Mouse (Mus musculus): ENCODE measurements at regions not wholly inside any gene's neighbourhood (a gene's known extent, or its start where the extent isn't known, plus 50 kb on each side); places are given as distances from the start of the nearest gene placed in this dataset.
"Not testable (repeated sequence)": the region's sequence is repeated elsewhere in the genome, so short reads cannot be mapped to it uniquely, and the experiment has no call there.

DNA sequence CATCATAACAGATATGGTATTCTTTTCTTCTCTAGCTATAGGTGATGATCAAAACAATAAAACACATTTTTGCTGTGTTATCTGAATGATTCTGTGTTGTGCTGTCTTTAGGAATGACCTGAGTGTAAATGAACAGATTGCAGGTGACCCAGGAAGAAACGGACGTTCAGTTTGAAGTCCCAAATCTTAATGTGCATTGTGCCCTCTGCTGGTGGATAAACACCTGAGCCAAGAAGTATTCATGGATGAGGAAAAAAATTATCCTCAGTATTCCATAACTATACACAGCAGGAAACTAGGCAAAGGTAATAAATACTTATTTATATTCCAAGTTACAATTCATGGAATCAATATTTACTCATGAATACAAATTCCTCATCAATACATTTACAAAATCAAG is 384.3 kb upstream of the Dab2 start:
- H3K4me2 ChIP-seq: no peak overlapping the region
- H3K9ac ChIP-seq: no peak overlapping the region
- H3K4me1 ChIP-seq: no peaks in the 10 kb centered on the region
- 3% methylated on average over 2 of the region's 2 CpGs for WGBS
- no peaks in the 10 kb centered on the region for H3K27me3 ChIP-seq (replicated peaks)
- H3K9me3 ChIP-seq: no peaks in the 10 kb centered on the region
- H3K36me3 ChIP-seq: no peaks in the 10 kb centered on the region
- ATAC-seq (ENCODE audit: insufficient read depth, low FRiP score, low read depth): no peak
- H3K27ac ChIP-seq: no peak overlapping the region
- no peak overlapping the region for H3K4me3 ChIP-seq (replicated peaks)

DNA sequence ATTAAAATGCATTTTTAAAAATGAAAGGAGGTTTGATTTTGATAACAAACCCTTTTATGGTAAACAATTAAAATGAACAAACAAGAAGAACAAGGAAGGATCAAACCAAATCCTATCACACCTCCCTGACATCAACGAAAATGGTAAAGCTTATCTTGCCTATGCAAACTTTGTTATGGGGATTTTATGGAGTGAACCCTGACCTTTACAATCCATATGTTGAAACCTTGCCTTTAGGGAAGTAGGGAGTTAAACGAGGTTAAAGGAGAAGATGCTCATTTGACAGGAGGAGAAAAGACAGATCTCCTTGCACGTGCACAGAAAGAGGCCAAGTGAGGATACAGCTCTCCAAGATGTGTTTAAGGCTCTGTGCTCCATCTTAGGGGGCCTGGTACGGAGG is 379.5 kb upstream of the Dab2 start:
- Histone ChIP-seq H3K9ac (no peak overlapping the region), H3K36me3 (no peaks in the 10 kb centered on the region), H3K27ac (no peak overlapping the region), H3K4me2 (no peak overlapping the region), H3K9me3 (no peaks in the 10 kb centered on the region), H3K27me3 (replicated peaks) (no peaks in the 10 kb centered on the region), H3K4me1 (no peaks in the 10 kb centered on the region), H3K4me3 (replicated peaks) (no peak overlapping the region)
- no peak for ATAC-seq (ENCODE audit: insufficient read depth, low FRiP score, low read depth)
- WGBS: 30% methylated on average over 4 of the region's 4 CpGs

DNA sequence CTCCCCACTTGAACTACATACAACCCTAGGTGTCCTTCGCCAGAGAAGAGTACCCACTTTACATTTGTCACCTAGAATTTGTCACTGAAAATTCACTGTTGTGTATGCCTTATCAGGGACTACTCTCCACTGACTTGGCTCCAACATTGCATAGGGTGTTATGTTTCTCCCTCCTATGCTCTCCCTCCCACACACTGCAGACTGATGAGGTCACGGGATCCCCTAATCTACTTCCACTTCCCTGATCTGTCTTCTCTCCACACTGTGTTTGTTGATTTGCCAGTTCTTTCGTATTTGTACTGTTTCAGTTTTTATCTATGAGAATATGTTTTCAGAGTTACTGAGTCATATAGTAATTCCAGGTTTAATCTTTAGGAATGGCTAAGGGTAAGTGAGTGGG is 371.8 kb upstream of the Dab2 start:
- Histone ChIP-seq H3K4me2 (no peak overlapping the region), H3K27ac (no peak overlapping the region), H3K9me3 (no peaks in the 10 kb centered on the region), H3K36me3 (no peaks in the 10 kb centered on the region), H3K9ac (no peak overlapping the region), H3K4me3 (replicated peaks) (no peak overlapping the region), H3K4me1 (no peaks in the 10 kb centered on the region), H3K27me3 (replicated peaks) (no peaks in the 10 kb centered on the region)
- WGBS: 49% methylated on average over 3 of the region's 3 CpGs
- ATAC-seq (ENCODE audit: insufficient read depth, low FRiP score, low read depth): no peak

DNA sequence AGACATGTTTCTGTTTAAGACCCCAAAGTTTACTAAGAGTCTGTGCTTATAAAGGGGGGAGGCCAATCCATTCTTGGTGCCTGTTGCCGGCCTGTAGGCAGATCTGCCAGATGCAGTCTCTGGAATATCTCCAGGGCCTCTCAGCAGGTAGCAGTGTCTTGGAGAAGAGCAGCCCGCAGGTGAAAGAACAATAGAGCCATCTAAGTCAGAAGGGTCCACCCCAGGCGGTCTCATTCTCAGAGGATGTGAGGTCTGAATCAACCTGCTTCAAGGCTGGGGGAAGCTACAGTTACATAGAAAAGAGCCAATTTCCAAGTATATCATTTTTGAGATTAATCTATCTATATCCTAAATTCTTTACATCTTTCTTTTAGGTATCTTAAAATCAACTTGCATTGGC is 366.0 kb upstream of the Dab2 start:
- H3K9me3 ChIP-seq: no peaks in the 10 kb centered on the region
- no peak overlapping the region for H3K9ac ChIP-seq
- H3K36me3 ChIP-seq: no peaks in the 10 kb centered on the region
- WGBS: 54% methylated on average over 3 of the region's 3 CpGs
- no peak overlapping the region for H3K27ac ChIP-seq
- ATAC-seq (ENCODE audit: insufficient read depth, low FRiP score, low read depth): no peak
- no peak overlapping the region for H3K4me3 ChIP-seq (replicated peaks)
- no peak overlapping the region for H3K4me2 ChIP-seq
- H3K27me3 ChIP-seq (replicated peaks): no peaks in the 10 kb centered on the region
- H3K4me1 ChIP-seq: no peaks in the 10 kb centered on the region

DNA sequence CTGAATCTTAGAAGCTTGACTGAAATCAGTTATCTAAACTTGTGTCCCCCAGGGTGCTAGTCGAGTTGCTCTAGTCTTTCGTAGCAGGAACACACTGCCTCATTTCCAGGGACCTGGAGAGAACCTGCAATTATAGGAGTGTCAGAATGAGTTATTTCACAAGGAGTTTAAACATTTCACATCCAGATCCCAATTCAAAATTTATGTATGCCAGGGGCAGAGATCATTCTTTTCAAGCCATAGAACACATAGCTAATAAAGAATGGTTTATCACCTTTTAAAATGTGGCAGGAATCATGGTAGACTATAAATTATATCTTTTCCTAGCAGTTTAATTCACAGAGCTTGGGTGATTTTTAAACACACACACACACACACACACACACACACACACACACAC is 358.6 kb upstream of the Dab2 start:
- WGBS: 40% methylated on average over 2 of the region's 2 CpGs

DNA sequence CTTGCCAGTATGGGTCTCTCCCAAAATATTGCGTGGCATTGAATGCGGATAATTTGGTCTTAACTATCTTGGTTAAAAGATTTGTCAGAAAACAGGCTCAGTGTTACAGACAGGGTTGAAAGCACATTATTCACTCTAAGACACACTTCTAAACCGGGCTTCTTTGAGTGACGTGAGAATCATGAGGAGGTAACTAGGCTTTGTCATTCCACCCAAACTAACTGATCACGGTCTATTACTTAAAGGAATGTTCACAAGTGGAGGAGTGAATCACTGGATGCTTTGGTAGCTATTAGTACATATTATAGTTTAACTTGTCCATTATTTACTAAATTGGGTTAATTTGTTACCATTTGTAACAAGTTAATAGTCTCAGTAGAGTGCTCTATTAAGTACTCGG is 352.9 kb upstream of the Dab2 start:
- Histone ChIP-seq H3K9ac (no peak overlapping the region), H3K9me3 (no peaks in the 10 kb centered on the region), H3K27me3 (replicated peaks) (no peaks in the 10 kb centered on the region), H3K36me3 (no peaks in the 10 kb centered on the region), H3K4me2 (no peak overlapping the region), H3K4me1 (no peaks in the 10 kb centered on the region), H3K4me3 (replicated peaks) (no peak overlapping the region), H3K27ac (no peak overlapping the region)
- ATAC-seq (ENCODE audit: insufficient read depth, low FRiP score, low read depth): no peak
- 88% methylated on average over 6 of the region's 6 CpGs for WGBS

More for the DNA sequence above, 358.6 kb upstream of the Dab2 start:
- H3K9me3 ChIP-seq: no peaks in the 10 kb centered on the region
- H3K36me3 ChIP-seq: no peaks in the 10 kb centered on the region
- H3K4me3 ChIP-seq (replicated peaks): no peak overlapping the region
- no peak overlapping the region for H3K4me2 ChIP-seq
- H3K9ac ChIP-seq: no peak overlapping the region
- ATAC-seq (ENCODE audit: insufficient read depth, low FRiP score, low read depth): no peak
- H3K27ac ChIP-seq: no peak overlapping the region
- H3K4me1 ChIP-seq: no peaks in the 10 kb centered on the region
- no peaks in the 10 kb centered on the region for H3K27me3 ChIP-seq (replicated peaks)

DNA sequence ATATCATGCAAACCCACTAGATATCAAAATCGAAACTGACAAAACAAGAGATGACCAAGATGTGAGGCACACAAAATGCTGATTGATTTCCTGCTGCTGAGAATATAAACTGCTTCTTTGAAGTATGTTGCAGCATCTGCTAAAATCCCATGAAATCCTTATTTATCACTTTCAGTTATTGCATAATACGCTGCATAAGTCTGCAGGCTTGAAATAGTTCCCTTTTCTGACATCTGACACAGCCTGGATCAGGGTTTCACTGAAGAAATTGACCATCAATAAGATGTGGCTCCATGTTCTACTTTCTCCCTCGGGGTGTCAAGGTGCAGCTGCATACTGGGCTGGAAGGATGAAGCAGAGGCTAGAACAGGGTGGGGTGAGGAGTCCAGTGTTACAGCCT is 348.7 kb upstream of the Dab2 start:
- no peak for ATAC-seq (ENCODE audit: insufficient read depth, low FRiP score, low read depth)
- Histone ChIP-seq H3K36me3 (no peaks in the 10 kb centered on the region), H3K9me3 (no peaks in the 10 kb centered on the region), H3K9ac (no peak overlapping the region), H3K4me3 (replicated peaks) (no peak overlapping the region), H3K4me1 (no peaks in the 10 kb centered on the region), H3K27me3 (replicated peaks) (no peaks in the 10 kb centered on the region), H3K27ac (no peak overlapping the region), H3K4me2 (no peak overlapping the region)
- 77% methylated on average over 3 of the region's 3 CpGs for whole genome bisulfite sequencing

DNA sequence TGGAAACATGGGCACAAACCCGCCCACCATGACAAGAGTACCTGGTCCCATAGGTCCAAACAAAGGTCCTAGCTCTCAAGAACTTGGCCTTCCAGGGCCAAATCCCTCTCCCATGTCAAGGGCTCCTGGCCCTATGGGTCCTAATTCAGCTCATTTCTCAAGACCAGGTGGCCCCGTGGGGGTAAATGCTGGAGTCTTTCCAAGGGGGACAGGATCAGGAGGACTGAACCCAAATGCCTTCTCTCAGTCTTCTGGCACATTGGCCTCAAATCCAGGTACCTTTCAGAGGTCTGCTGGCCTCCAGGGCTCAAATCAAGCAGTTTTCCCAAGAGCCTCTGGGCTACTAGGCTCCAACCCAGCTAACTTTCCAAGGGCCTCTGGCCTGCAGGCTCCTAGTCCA is 347.9 kb upstream of the Dab2 start:
- not testable (repeated sequence) for H3K4me3 ChIP-seq (replicated peaks); H3K36me3 ChIP-seq; H3K9me3 ChIP-seq; ATAC-seq (ENCODE audit: insufficient read depth, low FRiP score, low read depth); H3K9ac ChIP-seq; H3K4me2 ChIP-seq; H3K27ac ChIP-seq; H3K27me3 ChIP-seq (replicated peaks); H3K4me1 ChIP-seq
- 89% methylated on average over 2 of the region's 2 CpGs for WGBS

DNA sequence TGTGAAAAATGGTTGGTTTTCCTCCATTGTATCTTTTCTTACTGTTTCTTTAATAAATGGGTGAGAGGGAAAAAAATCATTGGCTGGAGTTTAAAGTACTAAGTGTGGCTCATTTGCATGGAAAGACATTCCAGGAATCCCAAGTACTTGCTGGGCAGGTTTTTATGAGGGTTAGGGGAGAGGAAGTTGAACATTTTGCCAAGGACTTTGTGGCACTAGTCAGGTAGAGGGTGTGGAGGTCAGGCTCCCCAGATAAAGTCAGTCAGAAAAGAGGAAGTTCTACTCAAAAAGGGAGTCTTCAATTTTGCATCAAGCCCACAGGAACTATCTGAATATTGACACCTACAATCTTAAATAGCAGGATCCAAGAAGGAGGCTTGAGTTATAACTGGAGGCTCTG is 346.5 kb upstream of the Dab2 start:
- H3K4me1 ChIP-seq: no peaks in the 10 kb centered on the region
- H3K4me3 ChIP-seq (replicated peaks): no peak overlapping the region
- ATAC-seq (ENCODE audit: insufficient read depth, low FRiP score, low read depth): no peak
- no peak overlapping the region for H3K27ac ChIP-seq
- no peak overlapping the region for H3K9ac ChIP-seq
- no peaks in the 10 kb centered on the region for H3K27me3 ChIP-seq (replicated peaks)
- no peak overlapping the region for H3K4me2 ChIP-seq
- no peaks in the 10 kb centered on the region for H3K36me3 ChIP-seq
- no peaks in the 10 kb centered on the region for H3K9me3 ChIP-seq

DNA sequence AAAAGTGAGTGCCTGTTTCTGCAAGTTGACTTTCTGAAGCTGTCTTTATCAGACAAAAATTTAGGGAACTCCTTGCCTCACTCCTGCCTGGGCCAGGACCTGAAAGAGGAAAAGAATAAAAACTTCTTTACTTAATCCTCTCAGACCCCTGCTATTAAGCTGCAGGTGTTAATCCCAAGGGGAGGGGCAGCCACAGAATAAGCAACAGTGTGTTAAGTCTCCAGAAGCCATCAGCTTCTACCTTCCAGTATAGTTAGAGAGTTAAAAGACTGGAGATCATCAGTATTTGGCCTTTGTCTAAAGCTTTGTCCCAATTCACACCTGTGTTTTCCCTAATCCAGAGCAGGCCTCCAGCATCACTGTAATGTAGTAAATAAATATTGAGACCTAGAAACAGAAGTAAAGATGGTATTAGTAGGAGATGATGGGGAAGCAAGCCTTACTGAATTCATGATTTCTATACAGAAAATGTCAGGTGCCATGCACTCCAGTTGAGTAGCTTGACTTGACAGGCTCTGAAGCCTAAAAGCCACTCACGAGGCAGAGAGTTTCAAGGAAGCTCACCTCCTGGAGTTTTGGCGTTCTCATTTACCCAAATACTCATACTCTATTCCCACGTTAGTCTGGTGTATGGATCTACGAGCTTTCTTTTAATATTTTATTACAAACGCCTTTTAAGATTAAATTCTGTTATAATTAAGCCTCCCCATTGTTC is 308.1 kb upstream of the Dab2 start:
- no peaks in the 10 kb centered on the region for H3K36me3 ChIP-seq
- H3K27me3 ChIP-seq (replicated peaks): no peaks in the 10 kb centered on the region
- H3K4me3 ChIP-seq (replicated peaks): no peak overlapping the region
- H3K27ac ChIP-seq: no peak overlapping the region
- H3K9me3 ChIP-seq: no peaks in the 10 kb centered on the region
- H3K9ac ChIP-seq: no peak overlapping the region
- no peak for ATAC-seq (ENCODE audit: insufficient read depth, low FRiP score, low read depth)
- no peaks in the 10 kb centered on the region for H3K4me1 ChIP-seq
- no peak overlapping the region for H3K4me2 ChIP-seq
- WGBS: 71% methylated on average over 5 of the region's 5 CpGs

DNA sequence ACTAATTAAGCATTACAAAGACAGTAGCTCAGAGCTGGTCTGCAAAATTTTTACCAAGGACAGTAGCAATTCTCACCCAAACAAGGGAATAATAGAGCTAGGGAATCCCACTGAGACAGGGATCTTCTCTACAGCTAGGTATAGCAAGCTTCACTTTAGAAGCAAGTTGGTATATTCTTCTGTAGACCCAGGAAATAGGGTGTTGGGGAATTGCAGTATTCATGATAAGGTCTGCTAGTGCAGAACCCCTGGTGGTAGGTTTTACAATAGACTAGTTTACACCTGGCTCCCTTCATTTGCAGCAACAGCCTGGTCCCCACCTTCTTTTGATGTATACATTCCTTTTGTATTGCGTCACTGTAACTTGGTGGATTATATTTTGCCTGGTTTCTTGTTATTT is 307.4 kb upstream of the Dab2 start:
- not testable (repeated sequence) for H3K4me3 ChIP-seq (replicated peaks); H3K36me3 ChIP-seq; H3K27me3 ChIP-seq (replicated peaks); H3K4me2 ChIP-seq; H3K27ac ChIP-seq; H3K9me3 ChIP-seq; H3K4me1 ChIP-seq; ATAC-seq (ENCODE audit: insufficient read depth, low FRiP score, low read depth); H3K9ac ChIP-seq
- 91% methylated on average over 1 of the region's 1 CpGs for WGBS

DNA sequence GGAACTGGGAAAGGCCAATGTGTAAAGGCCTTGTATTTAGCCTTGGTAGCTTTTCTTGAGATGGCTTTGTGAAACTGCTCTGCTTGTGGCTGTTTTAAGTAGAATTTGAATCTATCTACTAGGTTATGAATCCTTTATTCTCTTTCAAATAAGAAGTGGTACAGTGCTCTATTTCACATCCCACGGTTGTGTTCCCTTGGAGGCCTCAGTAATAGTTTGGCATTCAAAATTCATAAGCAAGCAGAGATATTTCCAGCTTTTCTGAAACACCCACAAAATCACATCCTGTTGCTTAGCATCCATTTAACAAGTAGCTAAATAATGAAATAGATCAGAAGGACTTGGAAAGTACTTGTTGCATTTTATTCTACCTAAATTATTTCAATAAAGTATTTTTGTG is 298.8 kb upstream of the Dab2 start:
- H3K27ac ChIP-seq: no peak overlapping the region
- H3K4me3 ChIP-seq (replicated peaks): no peak overlapping the region
- WGBS: 87% methylated on average over 1 of the region's 1 CpGs
- H3K9me3 ChIP-seq: no peaks in the 10 kb centered on the region
- H3K4me1 ChIP-seq: no peaks in the 10 kb centered on the region
- H3K4me2 ChIP-seq: no peak overlapping the region
- no peaks in the 10 kb centered on the region for H3K27me3 ChIP-seq (replicated peaks)
- no peaks in the 10 kb centered on the region for H3K36me3 ChIP-seq
- no peak overlapping the region for H3K9ac ChIP-seq
- no peak for ATAC-seq (ENCODE audit: insufficient read depth, low FRiP score, low read depth)

DNA sequence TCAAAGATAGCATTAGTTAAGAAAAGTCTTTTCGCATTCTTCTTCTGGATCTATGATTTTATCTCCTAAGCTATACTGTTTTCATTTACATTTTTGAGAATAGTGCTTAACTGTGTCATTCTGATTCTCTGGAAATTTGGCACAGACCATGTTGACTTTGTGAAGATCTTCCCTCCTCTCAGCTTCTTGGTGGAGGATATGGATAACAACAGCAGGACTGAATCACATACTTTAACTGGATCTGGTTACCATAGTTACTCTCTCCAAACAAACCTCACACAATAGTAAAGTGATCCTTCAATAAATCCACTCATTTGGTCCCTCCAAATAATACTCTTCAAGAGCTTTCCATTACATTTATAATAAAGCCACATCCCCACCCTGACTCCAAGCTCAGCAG is 298.2 kb upstream of the Dab2 start:
- H3K4me2 ChIP-seq: no peak overlapping the region
- no peaks in the 10 kb centered on the region for H3K9me3 ChIP-seq
- H3K27me3 ChIP-seq (replicated peaks): no peaks in the 10 kb centered on the region
- WGBS: 100% methylated on average over 1 of the region's 1 CpGs
- H3K9ac ChIP-seq: no peak overlapping the region
- no peaks in the 10 kb centered on the region for H3K4me1 ChIP-seq
- H3K36me3 ChIP-seq: no peaks in the 10 kb centered on the region
- no peak overlapping the region for H3K4me3 ChIP-seq (replicated peaks)
- no peak for ATAC-seq (ENCODE audit: insufficient read depth, low FRiP score, low read depth)
- H3K27ac ChIP-seq: no peak overlapping the region

All from stomach, embryonic 15.5 days (tissue).